Mouse (Mus musculus): ENCODE measurements around the gene Bcr.

Bcr gene

GRCm38 (mm10) chr10:75060217-75060842, at the start of gene Bcr:
Gene Bcr, plus strand, starts transcription at chr10:75060592.
- peak; percentile 72 for DNase-seq (ENCODE audit: low read depth, low spot score)

GRCm38 (mm10) chr10:75010704-75011103, 49.7 kb upstream of the Bcr start:
- DNase-seq (ENCODE audit: low read depth, low spot score), result no peak

GRCm38 (mm10) chr10:75015465-75015864, 44.9 kb upstream of the Bcr start:
- DNase-seq (ENCODE audit: low read depth, low spot score), result no peak

DNA sequence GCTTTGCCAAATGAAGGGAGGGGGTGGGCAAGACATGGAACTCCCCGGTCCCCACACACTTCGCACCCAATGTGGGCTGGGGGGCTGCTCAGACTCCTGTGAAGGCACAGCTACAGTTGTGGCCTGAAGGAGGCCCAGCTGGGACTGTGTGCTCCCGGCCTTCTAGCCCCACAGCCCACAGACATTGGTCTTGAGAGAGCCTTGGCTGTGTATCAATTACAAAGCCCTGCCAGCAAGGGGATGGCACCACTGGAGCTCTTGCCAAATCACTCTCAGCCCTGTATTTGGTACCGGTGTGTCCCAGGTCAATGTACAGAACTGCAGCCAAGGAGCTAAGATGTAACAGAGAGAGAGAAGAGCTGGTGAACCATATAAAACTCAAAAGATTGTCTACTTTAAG, 43.9 kb upstream of the Bcr start:
- no peak for DNase-seq (ENCODE audit: low read depth, low spot score)

DNA sequence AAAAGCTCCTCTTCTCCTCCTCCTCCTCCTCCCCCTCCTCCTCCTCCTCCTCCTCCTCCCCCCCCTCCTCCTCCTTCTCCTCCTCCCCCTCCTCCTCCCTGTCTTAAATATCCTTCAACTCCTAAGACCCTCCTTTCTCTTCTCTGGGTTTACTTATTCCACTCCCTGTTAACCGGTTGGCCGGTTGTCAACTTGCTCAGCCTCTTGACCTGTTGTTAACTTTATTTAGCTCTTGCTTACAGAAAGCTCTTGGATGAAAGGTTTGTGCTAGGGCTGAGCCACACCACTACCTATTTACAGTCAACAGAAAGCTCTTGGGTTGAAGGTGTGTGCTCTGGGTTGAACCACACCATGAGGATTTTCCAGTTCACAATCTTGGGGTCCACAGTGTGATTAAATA, 40.1 kb upstream of the Bcr start:
- no peak for DNase-seq (ENCODE audit: low read depth, low spot score)

DNA sequence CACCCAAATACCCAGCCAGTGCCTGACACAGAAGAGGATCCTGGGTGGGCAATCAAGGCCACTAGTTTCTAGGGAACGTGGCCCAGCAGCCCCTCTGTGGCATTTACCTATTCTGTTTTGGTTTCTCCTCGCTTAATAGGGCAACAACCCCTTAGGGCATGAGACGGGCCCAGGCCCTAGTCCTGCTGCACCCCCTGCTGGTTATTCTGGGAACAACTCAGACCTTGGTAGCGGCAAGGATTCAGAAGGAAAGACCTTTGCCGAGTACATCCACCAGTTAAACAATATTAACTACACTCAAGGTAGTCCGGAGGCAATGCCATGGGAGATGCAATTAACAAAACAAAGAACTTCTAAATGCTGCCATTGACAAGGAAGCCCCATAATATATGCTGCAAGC, 39.3 kb upstream of the Bcr start:
- peak; percentile 62 for DNase-seq (ENCODE audit: low read depth, low spot score)

DNA sequence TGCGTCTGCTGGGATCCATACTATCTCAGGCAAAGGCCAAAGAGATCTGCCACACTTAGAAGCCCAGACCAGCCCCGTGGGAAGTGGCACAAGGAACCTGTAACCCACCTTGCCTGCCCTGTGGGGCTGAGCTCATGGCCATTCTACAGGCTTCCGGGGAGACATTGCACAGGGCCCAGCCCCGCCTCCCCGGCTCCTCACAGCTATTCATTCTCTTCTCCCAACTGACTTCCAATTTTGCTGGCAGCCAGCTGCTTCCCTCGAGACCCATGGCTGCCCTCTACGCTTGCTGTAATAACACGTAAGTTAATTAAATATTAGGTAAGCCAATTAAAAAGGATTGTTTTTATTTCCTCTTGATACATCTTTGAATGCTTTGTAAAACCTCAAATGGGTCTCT, 33.9 kb upstream of the Bcr start:
- DNase-seq (ENCODE audit: low read depth, low spot score), result no peak

DNA sequence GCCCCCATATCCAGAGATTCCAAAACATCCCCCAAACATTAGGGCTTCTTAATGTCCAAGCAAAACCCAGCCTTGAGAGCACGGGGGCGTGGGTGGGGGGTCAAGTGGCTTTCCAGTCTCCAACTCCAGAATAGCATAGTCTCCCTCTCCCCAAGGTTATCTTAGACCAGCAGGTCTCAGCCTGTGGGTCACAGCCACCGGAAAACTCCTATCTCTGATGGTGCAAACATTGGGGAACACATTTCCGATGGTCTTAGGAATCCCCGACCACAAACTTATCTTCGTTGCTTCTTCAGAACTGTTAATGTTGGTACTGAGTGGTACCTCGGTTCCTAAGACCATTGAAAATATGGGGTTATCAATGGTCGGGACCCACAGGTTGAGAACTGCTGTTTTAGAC, 31.6 kb upstream of the Bcr start:
- no peak for DNase-seq (ENCODE audit: low read depth, low spot score)

GRCm38 (mm10) chr10:75029677-75030076, 30.7 kb upstream of the Bcr start:
- DNase-seq (ENCODE audit: low read depth, low spot score), result no peak

GRCm38 (mm10) chr10:75030234-75030633, 30.2 kb upstream of the Bcr start:
- no peak for DNase-seq (ENCODE audit: low read depth, low spot score)

GRCm38 (mm10) chr10:75031345-75032114, 28.9 kb upstream of the Bcr start:
- no peak for DNase-seq (ENCODE audit: low read depth, low spot score)

- peak; percentile 39 for DNase-seq (ENCODE audit: low read depth, low spot score)
These were observed 28.0 kb upstream of the Bcr start, which contains the start of gene Rsph14 for GRCm38 (mm10) chr10:75032395-75032794. Gene Rsph14, minus strand, starts transcription at chr10:75032586.

DNA sequence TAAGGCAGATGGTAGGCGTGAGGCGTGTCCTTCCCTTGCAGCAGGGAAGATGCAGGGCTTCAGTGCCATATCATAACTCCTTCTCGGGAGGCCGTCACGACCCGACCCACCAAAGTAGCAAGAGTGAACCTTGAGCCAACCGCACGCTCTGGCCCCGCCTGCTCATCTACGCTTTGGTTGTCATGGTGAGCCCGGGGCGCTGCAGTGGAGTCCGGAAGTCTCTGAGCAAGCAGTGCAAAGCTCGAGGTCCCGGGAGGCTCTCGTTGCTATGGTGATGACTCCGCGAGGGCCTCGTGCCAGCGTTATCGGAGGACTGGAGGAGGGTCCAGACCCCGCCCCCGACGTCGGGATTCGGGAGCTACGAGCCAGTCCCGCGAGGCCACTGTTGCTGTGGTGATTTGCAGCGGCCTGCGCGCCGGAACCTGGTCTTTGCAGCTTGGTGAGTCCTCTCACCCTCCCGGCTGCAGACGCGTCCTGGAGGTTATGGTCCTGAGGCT, 23.5 kb upstream of the Bcr start, which contains the start of gene Rab36:
Gene Rab36 (plus strand): TSS at position 176 of the 497 bp plus-strand sequence.
- peak; percentile 98 for DNase-seq (ENCODE audit: low read depth, low spot score)

GRCm38 (mm10) chr10:75042060-75042459, 18.3 kb upstream of the Bcr start:
- DNase-seq (ENCODE audit: low read depth, low spot score), result peak; percentile 74

DNA sequence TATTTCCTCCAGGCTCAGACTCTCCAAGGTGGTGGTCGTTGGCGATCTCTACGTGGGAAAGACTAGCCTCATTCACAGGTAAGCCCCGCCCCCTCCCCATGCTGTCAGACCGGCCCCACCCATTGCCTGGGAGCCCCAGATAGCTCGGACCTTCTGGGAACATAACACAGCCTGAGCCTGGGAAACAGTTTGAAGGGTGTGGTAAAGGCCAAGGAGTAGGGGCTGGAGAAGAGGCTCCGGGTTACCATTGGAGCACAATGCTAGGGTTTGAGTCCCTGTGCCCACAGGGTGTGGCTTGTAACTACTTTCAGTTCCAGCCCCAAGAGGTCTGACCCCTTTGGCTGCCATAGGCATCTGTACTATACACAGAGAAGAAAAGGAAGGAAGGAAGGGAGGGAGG, 15.9 kb upstream of the Bcr start:
- DNase-seq (ENCODE audit: low read depth, low spot score), result no peak

- DNase-seq (ENCODE audit: low read depth, low spot score), result no peak
These were observed 14.6 kb upstream of the Bcr start for GRCm38 (mm10) chr10:75045831-75046230.

DNA sequence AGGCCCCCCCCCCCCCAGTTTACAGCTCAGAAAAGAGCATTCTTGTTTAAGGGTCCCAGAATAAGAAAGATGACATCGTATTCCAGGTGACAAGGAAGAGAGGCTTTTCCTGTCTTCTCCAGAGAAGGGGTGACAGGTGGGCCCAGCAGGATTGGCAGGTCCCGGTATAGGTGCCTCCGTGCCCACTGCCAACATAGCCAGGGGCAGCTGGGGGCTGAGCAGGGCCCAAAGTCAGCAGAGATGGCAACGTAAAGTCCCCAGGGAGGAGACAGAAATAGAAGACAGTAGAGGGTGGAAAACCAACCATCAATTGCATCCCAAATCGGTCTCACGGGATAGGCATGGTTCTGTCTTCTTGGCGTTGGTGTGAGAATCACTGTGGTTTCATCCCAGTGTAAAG, 11.7 kb upstream of the Bcr start:
- DNase-seq (ENCODE audit: low read depth, low spot score), result no peak

- no peak for DNase-seq (ENCODE audit: low read depth, low spot score)
These were observed 8.9 kb upstream of the Bcr start for GRCm38 (mm10) chr10:75051364-75052074.

- DNase-seq (ENCODE audit: low read depth, low spot score), result no peak
These were observed 7.5 kb upstream of the Bcr start for GRCm38 (mm10) chr10:75052902-75053301.

- no peak for DNase-seq (ENCODE audit: low read depth, low spot score)
These were observed 6.7 kb upstream of the Bcr start for GRCm38 (mm10) chr10:75053655-75054054.

GRCm38 (mm10) chr10:75054125-75054524, 6.3 kb upstream of the Bcr start:
- no peak for DNase-seq (ENCODE audit: low read depth, low spot score)

GRCm38 (mm10) chr10:75055672-75056071, 4.7 kb upstream of the Bcr start:
- no peak for DNase-seq (ENCODE audit: low read depth, low spot score)
